Mouse (Mus musculus): ENCODE measurements at regions not wholly inside any gene's neighbourhood (a gene's known extent, or its start where the extent isn't known, plus 50 kb on each side); places are given as distances from the start of the nearest gene placed in this dataset.

- TF ChIP-seq CTCF (conservative IDR thresholded peaks at IDR 0.05; ENCODE audit: low read length), result no peak
- TF ChIP-seq NANOG (IDR thresholded peaks at IDR 0.05; ENCODE audit: borderline replicate concordance, low read length), result no peak
- TF ChIP-seq POU5F1 (IDR thresholded peaks at IDR 0.05; ENCODE audit: borderline replicate concordance, low read length), result no peak
These were observed 50.6 kb upstream of the Runx3 start for GRCm38 (mm10) chr4:135069818-135070217.
